8 mouse cellular contexts compared by ENCODE assay signal in the genomic region with DNA sequence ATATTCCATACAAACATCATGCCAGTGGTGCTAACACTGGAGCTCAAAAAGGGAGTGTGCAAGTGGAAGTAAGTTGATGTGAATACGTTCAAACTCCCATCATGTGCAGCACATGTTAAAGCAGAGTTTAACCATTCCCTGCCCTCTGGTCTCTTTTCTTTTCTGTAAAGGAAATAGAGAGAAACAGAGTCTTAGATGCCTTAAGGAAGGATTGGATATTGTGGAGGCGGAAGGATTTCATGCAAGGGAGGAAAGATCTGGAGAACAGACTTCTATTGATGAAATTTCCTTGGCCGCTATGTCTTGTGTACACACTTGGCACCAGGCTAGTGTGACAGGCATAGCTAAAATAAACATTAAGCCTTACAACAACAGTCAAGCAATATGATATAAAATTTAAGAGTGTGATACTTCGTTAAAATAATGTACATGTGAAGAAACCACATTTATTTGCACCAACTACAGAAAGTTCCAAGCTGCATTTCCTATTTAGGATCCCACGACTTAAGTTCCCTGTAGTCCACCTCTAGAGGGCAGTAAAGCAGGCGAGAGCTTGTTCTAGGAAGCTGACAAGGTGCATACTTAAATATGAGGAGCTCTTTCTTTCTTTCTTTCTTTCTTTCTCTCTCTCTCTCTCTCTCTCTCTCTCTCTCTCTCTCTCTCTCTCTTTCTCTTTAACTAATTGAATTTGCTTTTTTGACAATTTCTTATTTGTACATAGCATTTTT.
DNase-seq lines count a peak whose midpoint lies in the region; ATAC-seq lines count a peak whose summit lies in the region.

No protein-coding gene starts in this region.

- no peak overlapping the region for H3K4me2 ChIP-seq in embryonic facial prominence, embryonic 11.5 days (ENCODE audit: low read depth, low read length)

- ATAC-seq in embryonic facial prominence, embryonic 11.5 days (replicated peaks; ENCODE audit: insufficient number of reproducible peaks, low FRiP score, low TSS enrichment, low read depth), result no peak

- no peak overlapping the region for H3K4me3 ChIP-seq in embryonic facial prominence, embryonic 11.5 days (ENCODE audit: low read depth, low read length)
- H3K4me3 ChIP-seq in embryonic facial prominence, embryonic 10.5 days, result no peak overlapping the region

- 38% methylated on average over 6 of the region's 6 CpGs for WGBS in embryonic facial prominence, embryonic 11.5 days
- 39% methylated on average over 6 of the region's 6 CpGs for WGBS in embryonic facial prominence, embryonic 10.5 days

- no peaks in the 10 kb centered on the region for H3K9me3 ChIP-seq in embryonic facial prominence, embryonic 11.5 days (replicated peaks; ENCODE audit: control insufficient read depth, low read length)
- H3K9me3 ChIP-seq in embryonic facial prominence, embryonic 10.5 days, result no peaks in the 10 kb centered on the region

- no peak overlapping the region for H3K27ac ChIP-seq in embryonic facial prominence, embryonic 11.5 days (replicated peaks; ENCODE audit: low read depth, low read length)
- no peak overlapping the region for H3K27ac ChIP-seq in embryonic facial prominence, embryonic 10.5 days (replicated peaks)

- no peaks in the 10 kb centered on the region for H3K27me3 ChIP-seq in embryonic facial prominence, embryonic 11.5 days (ENCODE audit: control insufficient read depth, insufficient read depth, low read length)
- H3K27me3 ChIP-seq in embryonic facial prominence, embryonic 10.5 days (replicated peaks; ENCODE audit: low read depth, poor library complexity, severe bottlenecking), result no peaks in the 10 kb centered on the region

- no peaks in the 10 kb centered on the region for H3K4me1 ChIP-seq in embryonic facial prominence, embryonic 11.5 days (ENCODE audit: control insufficient read depth, insufficient read depth, low read length)
- H3K4me1 ChIP-seq in embryonic facial prominence, embryonic 10.5 days, result no peaks in the 10 kb centered on the region

- H3K9ac ChIP-seq in embryonic facial prominence, embryonic 11.5 days (replicated peaks; ENCODE audit: low read length), result no peak overlapping the region

- H3K36me3 ChIP-seq in embryonic facial prominence, embryonic 11.5 days (replicated peaks; ENCODE audit: control insufficient read depth, insufficient read depth, low read depth, low read length), result no peaks in the 10 kb centered on the region
- H3K36me3 ChIP-seq in embryonic facial prominence, embryonic 10.5 days (replicated peaks), result no peaks in the 10 kb centered on the region

- peak; percentile 66 for DNase-seq in embryonic facial prominence, embryonic 11.5 days (ENCODE audit: low spot score)
- no peak for DNase-seq in embryonic facial prominence, embryonic 10.5 days (ENCODE audit: low spot score)
- peak; percentile 3 for DNase-seq in lung, postnatal 36 days
- no peak for DNase-seq in lung, adult 18-20 months
- DNase-seq in embryo, embryonic 11 days, result peak; percentile 74
- DNase-seq in retina, embryonic 14.5 days (ENCODE audit: low spot score), result peak; percentile 78
- DNase-seq in spleen, postnatal 36 days (ENCODE audit: low spot score in 2 of 2), result no peak
- DNase-seq in urinary bladder, adult 2 months (ENCODE audit: low spot score), result no peak

Comparison
In these comparisons a context has a peak if more than half of its experiments do, and no peak if none do; other contexts are left out.
1. DNase-seq: peak in embryonic facial prominence, embryonic 11.5 days (single experiment), lung, postnatal 36 days (single experiment), embryo, embryonic 11 days (single experiment) and retina, embryonic 14.5 days (single experiment); none in embryonic facial prominence, embryonic 10.5 days (single experiment), lung, adult 18-20 months (0 of 2), spleen, postnatal 36 days (0 of 2) and urinary bladder, adult 2 months (single experiment).